Mouse (Mus musculus) heart, postnatal 14 days (tissue): ENCODE data around the gene Gcn1l1. TPM values are rescaled to one million over a fixed set of nuclear protein-coding genes. Genes with fewer than 3 reads are reported as not detected.
A peak's percentile ranks its signal among the peaks of the same experiment; 100 is the strongest.

Source experiments
- DNase-seq, 2 experiments: peaks; one replicate each; pipeline ENCODE4 v3.0.0; 2021 to 2022
- intact Hi-C: fragments of 180-260 bp; cut with DNase I; formaldehyde crosslinking; loops from one replicate; pipeline ENCODE4 v1.15.1; 2025
- total RNA-seq, 2 experiments: library from RNA; stranded (reverse); gene quantifications; 2 replicates each; pipeline ENCODE4 v1.2.3; 2021

Gene Gcn1l1
- total RNA-seq, 2 experiments from 2014 or later, result 45.1 to 46.6 TPM

- intact Hi-C loops, result no loop called here
- DNase-seq, result peak; percentile 85 to 87
These were observed 33.3 kb upstream of the Gcn1l1 start for GRCm38 (mm10) chr5:115531671-115532270.

GRCm38 (mm10) chr5:115534290-115534731 is 30.7 kb upstream of the Gcn1l1 start:
- DNase-seq, result peak; percentile 60 to 69
- intact Hi-C loops, result no loop called here

GRCm38 (mm10) chr5:115534856-115535255 is 30.2 kb upstream of the Gcn1l1 start:
- no peak for DNase-seq
- intact Hi-C loops, result no loop called here

GRCm38 (mm10) chr5:115535635-115536034 is 29.4 kb upstream of the Gcn1l1 start:
- intact Hi-C loops, result no loop called here
- no peak for DNase-seq

GRCm38 (mm10) chr5:115538017-115538692 is 26.9 kb upstream of the Gcn1l1 start:
- intact Hi-C loops, result loop anchor here (1.0 to 2.0 kb wide), 3 partner anchors 14 to 32 kb away; partner anchors contain the start of genes Pxn and Rplp0
- no peak for DNase-seq

- peak; percentile 93 to 96 for DNase-seq
- intact Hi-C loops, result loop anchor here (1.0 to 2.0 kb wide), 3 partner anchors 14 to 32 kb away; partner anchors contain the start of genes Pxn and Rplp0
These were observed 26.4 kb upstream of the Gcn1l1 start for GRCm38 (mm10) chr5:115538693-115539043.

- intact Hi-C loops, result no loop called here
- DNase-seq, result no peak
These were observed 22.2 kb upstream of the Gcn1l1 start for GRCm38 (mm10) chr5:115542635-115543384.

GRCm38 (mm10) chr5:115543509-115544253 is 21.4 kb upstream of the Gcn1l1 start:
- DNase-seq, result peak; percentile 64 to 72
- intact Hi-C loops, result no loop called here

- intact Hi-C loops, result no loop called here
These were observed 20.3 kb upstream of the Gcn1l1 start for GRCm38 (mm10) chr5:115544655-115545185.

GRCm38 (mm10) chr5:115545636-115546035 is 19.4 kb upstream of the Gcn1l1 start:
- intact Hi-C loops, result no loop called here
- no peak for DNase-seq

More at GRCm38 (mm10) chr5:115544655-115545185, 20.3 kb upstream of the Gcn1l1 start:
- DNase-seq, result no peak

- intact Hi-C loops, result no loop called here
- DNase-seq, result no peak
These were observed 18.5 kb upstream of the Gcn1l1 start for GRCm38 (mm10) chr5:115546536-115546935.

GRCm38 (mm10) chr5:115547014-115547413 is 18.0 kb upstream of the Gcn1l1 start:
- intact Hi-C loops, result no loop called here

GRCm38 (mm10) chr5:115547421-115547820 is 17.6 kb upstream of the Gcn1l1 start:
- DNase-seq, result no peak
- intact Hi-C loops, result no loop called here

More at GRCm38 (mm10) chr5:115547014-115547413, 18.0 kb upstream of the Gcn1l1 start:
- no peak for DNase-seq

- no peak for DNase-seq
- intact Hi-C loops, result no loop called here
These were observed 16.4 kb upstream of the Gcn1l1 start for GRCm38 (mm10) chr5:115548501-115549285.

- DNase-seq, result no peak
- intact Hi-C loops, result no loop called here
These were observed 14.5 kb upstream of the Gcn1l1 start for GRCm38 (mm10) chr5:115550482-115551005.

GRCm38 (mm10) chr5:115551386-115551785 is 13.7 kb upstream of the Gcn1l1 start:
- no peak for DNase-seq
- intact Hi-C loops, result no loop called here

GRCm38 (mm10) chr5:115551799-115552198 is 13.3 kb upstream of the Gcn1l1 start:
- intact Hi-C loops, result no loop called here
- no peak for DNase-seq

- intact Hi-C loops, result no loop called here
- DNase-seq, result no peak
These were observed 11.1 kb upstream of the Gcn1l1 start for GRCm38 (mm10) chr5:115553801-115554420.
